Mouse (Mus musculus) stomach, embryonic 14.5 days (tissue): ENCODE results near the gene Mia3. TPM values are rescaled to one million over a fixed set of nuclear protein-coding genes. Genes with fewer than 3 reads are reported as not detected.
A peak's percentile ranks its signal among the peaks of the same experiment; 100 is the strongest.
"Not testable (repeated sequence)": the region's sequence is repeated elsewhere in the genome, so short reads cannot be mapped to it uniquely, and the experiment has no call there.

Experiments
- ATAC-seq: fragments of 200-750 bp; cut with Nextera tagmentation; 2 replicates; pipeline ENCODE4 v1.8.0; 2017; ENCODE audit warnings: low read depth, moderate TSS enrichment; ENCODE audit not compliant: insufficient number of reproducible peaks, insufficient read depth, low FRiP score
- H3K27ac ChIP-seq: fragments of 300-500 bp; sonication (generic); 2 replicates; pipeline ENCODE4 v1.5.1; 2014; ENCODE audit warnings: mild to moderate bottlenecking, low read length, moderate library complexity, mixed read lengths
- H3K27me3 ChIP-seq: fragments of 300-500 bp; sonication (generic); 2 replicates; pipeline ENCODE4 v1.6.1; 2014; ENCODE audit warnings: low read length, control low read depth, mixed read lengths; ENCODE audit not compliant: control insufficient read depth, insufficient read depth
- H3K36me3 ChIP-seq: fragments of 300-500 bp; sonication (generic); 2 replicates; pipeline ENCODE4 v1.6.1; 2014; ENCODE audit warnings: mild to moderate bottlenecking, control low read depth, low read length, moderate library complexity, mixed read lengths; ENCODE audit not compliant: control insufficient read depth, insufficient read depth
- H3K4me1 ChIP-seq: fragments of 300-500 bp; sonication (generic); 2 replicates; pipeline ENCODE4 v1.6.1; 2014; ENCODE audit warnings: low read length, control low read depth, mixed read lengths; ENCODE audit not compliant: control insufficient read depth, insufficient read depth
- H3K4me2 ChIP-seq: fragments of 300-500 bp; sonication (generic); replicated peaks from 2 replicates; pipeline ENCODE4 v1.6.1; 2014; ENCODE audit warnings: low read depth, low read length, control low read depth
- H3K4me3 ChIP-seq: fragments of 300-500 bp; sonication (generic); 2 replicates; pipeline ENCODE4 v1.5.1; 2014; ENCODE audit warnings: low read depth, low read length, control low read depth
- H3K9ac ChIP-seq: fragments of 300-500 bp; sonication (generic); replicated peaks from 2 replicates; pipeline ENCODE4 v1.6.1; 2014; ENCODE audit warnings: low read depth, mild to moderate bottlenecking, control low read depth, low read length, moderate library complexity, mixed read lengths
- H3K9me3 ChIP-seq: fragments of 300-500 bp; sonication (generic); 2 replicates; pipeline ENCODE4 v1.6.1; 2016; ENCODE audit warnings: low read depth, low read length, control low read depth; ENCODE audit not compliant: control insufficient read depth
- WGBS: fragments of 180-500 bp; shearing (Covaris S2); extraction: QIAGEN DNeasy Blood & Tissue Kit; methylation state at CpG from one replicate; pipeline ENCODE4 v1.1.7; 2014; 5-methylcytosine and 5-hydroxymethylcytosine counted together
- polyA plus RNA-seq: library from polyadenylated mRNA; unstranded; fragments of >200 nt; fragmentation: Nextera tagmentation; extraction: Ambion mirVana; gene quantifications from 2 replicates; pipeline ENCODE4 v1.2.1, GENCODE M21; 2014

Gene Mia3
- polyA plus RNA-seq, 1 experiment from 2014 or later, result 106 TPM

- Histone ChIP-seq H3K36me3 (peaks cover 50% of the 10 kb centered on the region), H3K4me3 (no peak overlapping the region), H3K4me2 (no peak overlapping the region), H3K4me1 (peaks cover under 1% of the 10 kb centered on the region; the same call in 1 of the 2 replicates), H3K9ac (no peak overlapping the region), H3K9me3 (no peaks in the 10 kb centered on the region), H3K27me3 (no peaks in the 10 kb centered on the region), H3K27ac (no peak overlapping the region)
- ATAC-seq, result no peak
- 79% methylated on average over 5 of the region's 5 CpGs for WGBS
Measured at GRCm38 (mm10) chr1:183362301-183362700, 7.1 kb downstream of the Mia3 start.

GRCm38 (mm10) chr1:183358901-183359300, 10.5 kb downstream of the Mia3 start:
- ATAC-seq, result no peak
- no peak overlapping the region for H3K4me3 ChIP-seq
- H3K9me3 ChIP-seq, result no peaks in the 10 kb centered on the region
- H3K4me1 ChIP-seq, result no peaks in the 10 kb centered on the region
- WGBS, result 89% methylated on average over 3 of the region's 3 CpGs
- no peak overlapping the region for H3K4me2 ChIP-seq
- no peak overlapping the region for H3K27ac ChIP-seq
- no peaks in the 10 kb centered on the region for H3K27me3 ChIP-seq
- peaks cover 61% of the 10 kb centered on the region for H3K36me3 ChIP-seq
- H3K9ac ChIP-seq, result no peak overlapping the region

- no peak for ATAC-seq
- H3K36me3 ChIP-seq, result peaks cover 32% of the 10 kb centered on the region
- peaks cover 10% of the 10 kb centered on the region; the same call in 1 of the 2 replicates for H3K4me1 ChIP-seq
- no peak overlapping the region for H3K4me2 ChIP-seq
- WGBS, result 26% methylated on average over 6 of the region's 6 CpGs
- H3K27me3 ChIP-seq, result no peaks in the 10 kb centered on the region
- no peak overlapping the region for H3K9ac ChIP-seq
- H3K4me3 ChIP-seq, result no peak overlapping the region
- no peaks in the 10 kb centered on the region for H3K9me3 ChIP-seq
- H3K27ac ChIP-seq, result no peak overlapping the region
Measured at GRCm38 (mm10) chr1:183349840-183350239, 19.5 kb downstream of the Mia3 start.

- H3K4me3 ChIP-seq, result peak overlapping the region; percentile 63
- H3K36me3 ChIP-seq, result peaks cover 19% of the 10 kb centered on the region
- WGBS, result 4% methylated on average over 10 of the region's 10 CpGs
- peak overlapping the region; percentile 67 for H3K9ac ChIP-seq
- no peak; the same call in none of the 2 replicates for ATAC-seq
- no peaks in the 10 kb centered on the region for H3K27me3 ChIP-seq
- H3K4me2 ChIP-seq, result peak overlapping the region; percentile 91
- no peaks in the 10 kb centered on the region for H3K9me3 ChIP-seq
- H3K4me1 ChIP-seq, result peaks cover 10% of the 10 kb centered on the region; the same call in 1 of the 2 replicates
- H3K27ac ChIP-seq, result peak overlapping the region; percentile 17; the same call in 1 of the 2 replicates
Measured at GRCm38 (mm10) chr1:183345817-183346195, 23.5 kb downstream of the Mia3 start.

DNA sequence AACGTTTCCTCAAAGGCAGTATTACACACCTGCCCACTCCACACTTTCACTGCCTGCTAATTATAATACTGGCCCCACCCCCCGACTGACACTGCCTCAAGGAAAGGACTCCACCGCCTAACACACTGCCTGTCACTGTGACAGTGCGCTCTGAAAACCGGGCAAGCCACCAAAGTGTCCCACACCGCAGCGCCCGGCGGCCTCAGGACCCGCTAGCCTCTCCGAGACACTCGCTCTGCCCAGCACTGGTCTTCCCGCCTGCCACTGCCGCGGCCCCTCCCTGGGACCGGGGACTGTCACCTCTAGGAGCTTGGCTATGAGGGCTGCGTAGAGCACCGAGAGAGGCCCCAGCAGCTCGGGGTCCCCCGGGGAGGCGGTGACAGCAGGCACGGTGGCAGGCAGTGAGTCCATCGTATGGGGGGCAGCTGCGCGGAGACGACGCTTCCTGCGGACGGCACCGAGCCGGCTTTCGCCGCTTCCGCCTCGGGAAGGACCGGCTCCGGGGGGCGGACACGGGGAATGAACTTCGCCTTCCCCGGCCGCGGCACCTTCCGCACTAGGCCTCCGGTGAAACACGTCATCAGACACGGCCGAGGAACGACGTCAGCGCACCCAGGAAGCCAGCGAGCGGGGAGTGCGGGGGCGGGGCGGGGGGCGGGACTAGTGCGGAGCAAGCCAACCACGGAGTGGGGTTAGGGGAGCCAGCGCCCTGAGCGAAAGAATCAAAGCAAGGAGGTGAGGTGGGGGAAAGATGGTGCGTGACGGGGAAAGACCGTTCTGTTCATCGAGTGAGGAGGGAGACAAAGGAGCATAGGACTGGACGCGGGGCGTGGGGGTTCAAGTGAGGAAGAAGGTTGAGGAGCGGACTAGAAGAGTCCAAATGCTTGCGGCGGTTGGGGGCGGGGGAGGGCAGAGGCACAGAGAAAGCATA, 24.2 kb downstream of the Mia3 start:
- ATAC-seq, result peak; percentile 95
- no peaks in the 10 kb centered on the region for H3K27me3 ChIP-seq
- peak overlapping the region; percentile 63 for H3K4me3 ChIP-seq
- H3K27ac ChIP-seq, result peak overlapping the region; percentile 77
- H3K9me3 ChIP-seq, result no peaks in the 10 kb centered on the region
- H3K36me3 ChIP-seq, result peaks cover 16% of the 10 kb centered on the region
- under 1% methylated on average over 72 of the region's 72 CpGs for WGBS
- H3K9ac ChIP-seq, result peak overlapping the region; percentile 67
- H3K4me2 ChIP-seq, result peak overlapping the region; percentile 91
- peaks cover 10% of the 10 kb centered on the region; the same call in 1 of the 2 replicates for H3K4me1 ChIP-seq

- H3K9me3 ChIP-seq, H3K9ac ChIP-seq, ATAC-seq, H3K4me1 ChIP-seq, H3K27me3 ChIP-seq, H3K4me3 ChIP-seq, H3K4me2 ChIP-seq, H3K27ac ChIP-seq: not testable (repeated sequence)
- 91% methylated on average over 1 of the region's 1 CpGs for WGBS
- peaks cover 26% of the 10 kb centered on the region for H3K36me3 ChIP-seq
Measured at GRCm38 (mm10) chr1:183342902-183343301, 26.5 kb downstream of the Mia3 start.

DNA sequence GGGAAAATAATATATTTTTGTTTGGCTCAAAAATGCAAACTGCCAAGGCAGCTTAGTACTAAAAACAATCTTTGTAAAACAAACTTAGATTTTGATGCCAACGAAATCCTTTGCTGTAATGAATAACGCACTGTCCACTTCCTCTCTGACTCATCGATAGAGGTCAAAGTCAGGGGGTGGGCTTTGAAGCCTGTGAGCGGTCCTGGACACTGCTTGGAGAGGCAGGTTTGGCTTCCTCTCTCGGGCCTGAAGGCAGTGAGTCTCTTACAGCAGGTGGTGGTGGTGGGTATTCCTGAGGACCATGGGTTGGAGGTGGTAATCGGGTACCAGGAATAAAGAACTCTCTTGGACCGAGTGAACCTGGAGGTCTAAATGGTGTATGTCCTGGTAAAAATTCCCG, 42.2 kb downstream of the Mia3 start:
- H3K4me1 ChIP-seq, result no peaks in the 10 kb centered on the region
- no peak for ATAC-seq

GRCm38 (mm10) chr1:183324433-183324832, 44.9 kb downstream of the Mia3 start:
- H3K4me1 ChIP-seq, result no peaks in the 10 kb centered on the region
- H3K36me3 ChIP-seq, result peaks cover 58% of the 10 kb centered on the region
- H3K9ac ChIP-seq, result no peak overlapping the region
- H3K4me2 ChIP-seq, result no peak overlapping the region
- H3K27ac ChIP-seq, result no peak overlapping the region
- 94% methylated on average over 6 of the region's 6 CpGs for WGBS
- no peak for ATAC-seq
- no peak overlapping the region for H3K4me3 ChIP-seq
- H3K27me3 ChIP-seq, result no peaks in the 10 kb centered on the region
- H3K9me3 ChIP-seq, result no peaks in the 10 kb centered on the region

More for the DNA sequence above, 42.2 kb downstream of the Mia3 start:
- Histone ChIP-seq H3K4me2 (no peak overlapping the region), H3K36me3 (peaks cover 66% of the 10 kb centered on the region), H3K27ac (no peak overlapping the region), H3K9ac (no peak overlapping the region), H3K27me3 (no peaks in the 10 kb centered on the region), H3K4me3 (no peak overlapping the region), H3K9me3 (no peaks in the 10 kb centered on the region)
- 92% methylated on average over 8 of the region's 8 CpGs for WGBS
